8 mouse cellular contexts compared by ENCODE assay signal in genomic region chr5:144963401-144963800, GRCm38 (mm10). TPM values are rescaled to one million over a fixed set of nuclear protein-coding genes. Genes with fewer than 3 reads are reported as not detected.
DNase-seq lines count a peak whose midpoint lies in the region; ATAC-seq and TF ChIP-seq lines count a peak whose summit lies in the region.

No protein-coding gene starts in this region.

- H3K27me3 ChIP-seq in liver, embryonic 11.5 days (replicated peaks; ENCODE audit: control insufficient read depth, insufficient read depth, low read length) = peaks cover 16% of the 10 kb centered on the region
- peaks cover 18% of the 10 kb centered on the region for H3K27me3 ChIP-seq in embryonic facial prominence, embryonic 10.5 days (replicated peaks; ENCODE audit: low read depth, poor library complexity, severe bottlenecking)
- H3K27me3 ChIP-seq in heart, postnatal 0 days (ENCODE audit: control insufficient read depth, insufficient read depth, low read length) = no peaks in the 10 kb centered on the region
- H3K27me3 ChIP-seq in midbrain, embryonic 16.5 days (ENCODE audit: control insufficient read depth, insufficient read depth, low read depth, low read length) = no peaks in the 10 kb centered on the region; the same call in 1 of the 2 replicates

- peak overlapping the region; percentile 92 for H3K4me2 ChIP-seq in liver, embryonic 11.5 days
- peak overlapping the region; percentile 48 for H3K4me2 ChIP-seq in heart, postnatal 0 days (ENCODE audit: low read depth, low read length)
- H3K4me2 ChIP-seq in midbrain, embryonic 16.5 days (ENCODE audit: low read length) = peak overlapping the region; percentile 54

- H3K9ac ChIP-seq in liver, embryonic 11.5 days (ENCODE audit: low read depth, low read length) = no peak overlapping the region
- H3K9ac ChIP-seq in heart, postnatal 0 days (replicated peaks; ENCODE audit: low read depth, low read length) = no peak overlapping the region
- no peak overlapping the region for H3K9ac ChIP-seq in midbrain, embryonic 16.5 days (ENCODE audit: low read depth, low read length)

- no peaks in the 10 kb centered on the region for H3K9me3 ChIP-seq in liver, embryonic 11.5 days (ENCODE audit: control insufficient read depth, low read length)
- H3K9me3 ChIP-seq in embryonic facial prominence, embryonic 10.5 days = no peaks in the 10 kb centered on the region
- H3K9me3 ChIP-seq in heart, postnatal 0 days (replicated peaks; ENCODE audit: control insufficient read depth, low read length) = no peaks in the 10 kb centered on the region
- H3K9me3 ChIP-seq in midbrain, embryonic 16.5 days (replicated peaks; ENCODE audit: control insufficient read depth, low read length, poor library complexity, severe bottlenecking) = no peaks in the 10 kb centered on the region

- H3K27ac ChIP-seq in liver, embryonic 11.5 days (ENCODE audit: low read depth, low read length) = peak overlapping the region; percentile 47
- H3K27ac ChIP-seq in embryonic facial prominence, embryonic 10.5 days (replicated peaks) = peak overlapping the region; percentile 41
- peak overlapping the region; percentile 72 for H3K27ac ChIP-seq in heart, postnatal 0 days (ENCODE audit: low read depth)
- peak overlapping the region; percentile 48; the same call in 1 of the 2 replicates for H3K27ac ChIP-seq in midbrain, embryonic 16.5 days (ENCODE audit: low read length)

- H3K4me3 ChIP-seq in liver, embryonic 11.5 days (ENCODE audit: low read depth, low read length) = no peak overlapping the region
- H3K4me3 ChIP-seq in embryonic facial prominence, embryonic 10.5 days = peak overlapping the region; percentile 86
- peak overlapping the region; percentile 23 for H3K4me3 ChIP-seq in heart, postnatal 0 days (ENCODE audit: low read depth, low read length)
- H3K4me3 ChIP-seq in midbrain, embryonic 16.5 days (ENCODE audit: low read depth, low read length) = peak overlapping the region; percentile 70

- no peak for DNase-seq in liver, embryonic 11.5 days (ENCODE audit: low spot score)
- DNase-seq in liver = no peak
- DNase-seq in embryonic facial prominence, embryonic 10.5 days (ENCODE audit: low spot score) = no peak
- DNase-seq in heart, postnatal 0 days (ENCODE audit: low spot score) = no peak
- DNase-seq in kidney, postnatal 25 days = peak; percentile 56 to 64
- DNase-seq in frontal cortex, postnatal 14 days (ENCODE audit: low spot score in 2 of 2) = no peak

- 25% methylated on average over 3 of the region's 3 CpGs for WGBS in liver, embryonic 11.5 days
- WGBS in embryonic facial prominence, embryonic 10.5 days = 56% methylated on average over 3 of the region's 3 CpGs
- WGBS in heart, postnatal 0 days = 18% methylated on average over 3 of the region's 3 CpGs
- WGBS in midbrain, embryonic 16.5 days = 58% methylated on average over 3 of the region's 3 CpGs

- ATAC-seq in liver, embryonic 11.5 days (replicated peaks; ENCODE audit: low FRiP score) = no peak
- ATAC-seq in heart, postnatal 0 days (ENCODE audit: insufficient read depth, low read depth) = no peak
- ATAC-seq in midbrain, embryonic 16.5 days = no peak
- ATAC-seq in erythroid progenitor cell, adult 5-6 weeks (replicated peaks; ENCODE audit: low FRiP score, poor library complexity, severe bottlenecking) = no peak

- H3K36me3 ChIP-seq in liver, embryonic 11.5 days (ENCODE audit: control insufficient read depth, insufficient read depth, low read length) = no peaks in the 10 kb centered on the region
- H3K36me3 ChIP-seq in embryonic facial prominence, embryonic 10.5 days (replicated peaks) = no peaks in the 10 kb centered on the region
- no peaks in the 10 kb centered on the region for H3K36me3 ChIP-seq in heart, postnatal 0 days (replicated peaks; ENCODE audit: control insufficient read depth, insufficient read depth, low read length)
- no peaks in the 10 kb centered on the region for H3K36me3 ChIP-seq in midbrain, embryonic 16.5 days (ENCODE audit: control insufficient read depth, insufficient read depth, low read length)

- no peak for TF ChIP-seq CTCF in heart, postnatal 0 days (IDR thresholded peaks at IDR 0.05; ENCODE audit: low read depth)

- TF ChIP-seq EP300 in heart, postnatal 0 days (IDR thresholded peaks at IDR 0.05; ENCODE audit: low read depth) = no peak

- peaks cover 25% of the 10 kb centered on the region for H3K4me1 ChIP-seq in liver, embryonic 11.5 days (replicated peaks; ENCODE audit: control insufficient read depth, insufficient read depth, low read length)
- H3K4me1 ChIP-seq in embryonic facial prominence, embryonic 10.5 days = peaks cover 42% of the 10 kb centered on the region
- H3K4me1 ChIP-seq in heart, postnatal 0 days (ENCODE audit: control insufficient read depth, insufficient read depth) = peaks cover 30% of the 10 kb centered on the region
- peaks cover 31% of the 10 kb centered on the region for H3K4me1 ChIP-seq in midbrain, embryonic 16.5 days (ENCODE audit: control insufficient read depth, insufficient read depth, low read length)

RNA-seq across cellular contexts. Expression of gene Smurf1, which starts 2.2 kb away (rescaled TPM):
- 8.6 and 9.2 TPM in 2 replicates for polyA plus RNA-seq in liver, embryonic 11.5 days (2014; fragmentation: Nextera tagmentation; extraction: Ambion mirVana)
- polyA plus RNA-seq in embryonic facial prominence, embryonic 10.5 days (2016; fragmentation: Nextera tagmentation; extraction: Ambion mirVana) = 14.5 and 17.0 TPM in 2 replicates
- total RNA-seq in heart, postnatal 0 days (2014; rRNA removed; ENCODE audit: low replicate concordance) = 21.3 and 29.9 TPM in 2 replicates
- polyA plus RNA-seq in heart, postnatal 0 days (2015; fragmentation: Nextera tagmentation; extraction: Ambion mirVana) = 7.0 and 9.1 TPM in 2 replicates
- 32.3 and 34.1 TPM in 2 replicates for polyA plus RNA-seq in midbrain, embryonic 16.5 days (2015; fragmentation: Nextera tagmentation; extraction: Ambion mirVana)
- total RNA-seq in erythroid progenitor cell, adult 5-6 weeks (2015; ENCODE audit: low replicate concordance) = not detected in 2 replicates
- 1.9 and 2.1 TPM in 2 replicates for total RNA-seq in erythroid progenitor cell, adult 5-6 weeks (2017; ENCODE audit: low replicate concordance)

Comparison
In these comparisons a context has a peak if more than half of its experiments do, and no peak if none do; other contexts are left out.
1. DNase-seq: peak in kidney, postnatal 25 days (2 of 2); none in liver, embryonic 11.5 days (single experiment), liver (single experiment), embryonic facial prominence, embryonic 10.5 days (single experiment), heart, postnatal 0 days (single experiment) and frontal cortex, postnatal 14 days (0 of 2).
2. Peak in every context shown above with its lines, with median percentiles within 50 percentile points of each other: H3K27ac ChIP-seq and H3K4me2 ChIP-seq.